Mouse (Mus musculus) ovary, postnatal 14 days (tissue): ENCODE measurements at regions not wholly inside any gene's neighbourhood (a gene's known extent, or its start where the extent isn't known, plus 50 kb on each side); places are given as distances from the start of the nearest gene placed in this dataset.

Experiments used
- DNase-seq: peaks from one replicate; pipeline ENCODE4 v3.0.0; 2022; ENCODE audit warnings: low spot score

DNA sequence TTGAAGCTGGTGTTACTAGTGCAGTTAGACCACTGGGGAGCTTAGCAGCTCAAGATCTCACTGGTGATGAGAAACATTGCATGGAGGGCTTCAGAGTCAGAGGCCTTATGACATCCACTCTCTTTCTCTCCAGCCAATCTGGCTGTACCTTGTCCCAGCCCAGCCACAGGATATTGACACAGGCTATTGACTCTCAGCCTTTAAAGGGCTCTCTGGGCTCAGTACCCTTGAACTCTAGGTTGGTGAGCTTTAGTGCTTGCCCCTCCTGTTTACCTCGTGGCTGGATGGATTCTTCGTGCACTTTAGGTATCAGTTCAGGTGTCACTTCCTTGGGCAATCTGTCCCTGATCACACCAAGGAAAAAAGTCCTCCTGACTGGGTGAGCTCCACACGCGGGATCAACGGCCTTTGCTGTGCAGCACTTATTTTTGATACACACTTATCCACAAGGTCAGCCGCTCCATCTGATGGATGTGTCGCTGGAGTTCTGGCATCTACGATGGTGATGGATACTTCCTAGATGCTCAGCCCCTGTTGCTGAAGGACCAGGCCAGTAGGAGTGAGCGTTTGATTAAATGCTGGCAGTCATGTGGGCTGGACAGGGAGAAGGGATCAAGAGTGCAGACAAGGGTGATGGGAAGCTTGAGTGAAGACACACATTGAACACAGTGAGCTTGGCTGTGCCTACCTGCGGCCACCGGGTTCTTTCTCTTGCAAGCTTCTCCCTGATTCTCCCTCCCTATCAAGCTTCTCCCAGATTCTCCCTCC lies 177.7 kb downstream of the Snx10 start:
- DNase-seq, result no peak

DNA sequence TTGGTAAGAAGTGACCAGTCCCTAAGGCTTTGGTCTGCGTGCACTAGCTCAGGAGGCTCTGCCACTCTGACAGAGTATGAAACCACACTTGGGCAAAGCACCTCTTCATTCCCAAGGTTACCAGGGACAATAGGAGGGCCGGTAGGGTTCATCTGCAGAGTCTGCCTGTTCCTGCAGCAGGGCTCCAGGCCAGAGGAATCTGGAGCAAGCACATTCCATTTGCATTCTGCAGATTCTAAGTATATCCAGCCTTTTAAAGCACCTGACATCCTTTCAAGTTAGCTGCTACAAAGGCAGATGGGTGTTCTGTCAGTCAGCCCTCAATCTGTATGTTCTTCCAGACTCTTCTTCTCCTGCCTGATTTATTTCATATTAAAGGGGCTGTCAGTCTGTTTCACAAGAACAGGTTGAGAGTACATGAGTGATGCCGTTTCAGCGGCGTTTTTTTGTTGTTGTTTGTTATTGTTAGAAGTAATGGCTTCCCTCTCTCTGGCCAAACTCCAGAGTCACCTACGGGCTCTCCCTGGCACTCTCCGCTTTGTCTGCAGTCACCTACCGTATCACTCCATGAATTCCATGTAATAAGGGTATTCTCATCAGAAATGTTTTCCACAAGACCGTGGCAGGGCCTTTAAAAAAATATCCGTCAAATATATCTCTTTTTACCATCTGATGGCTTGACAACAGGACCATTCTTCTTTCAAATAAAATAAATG lies 178.9 kb downstream of the Snx10 start:
- no peak for DNase-seq

DNA sequence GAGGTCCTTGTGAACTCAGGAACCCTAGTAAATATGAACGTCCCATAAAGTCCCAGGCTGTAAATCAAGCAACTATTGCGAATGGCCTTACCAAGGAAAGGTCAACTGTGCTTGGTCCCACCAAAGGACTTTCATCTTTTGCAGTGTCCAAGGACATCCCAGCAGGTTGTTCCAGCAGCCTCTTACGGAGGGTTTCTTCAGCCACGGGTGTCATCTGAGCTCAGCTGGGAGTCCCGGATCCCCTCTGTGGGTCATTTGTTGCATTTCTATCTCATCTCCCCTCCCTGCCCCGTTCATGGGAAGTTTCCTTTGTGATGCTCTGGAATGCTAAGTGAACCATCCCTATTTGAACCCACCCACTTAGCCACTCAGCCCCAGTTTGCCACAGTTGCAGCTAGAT lies 184.3 kb downstream of the Snx10 start:
- DNase-seq, result no peak

DNA sequence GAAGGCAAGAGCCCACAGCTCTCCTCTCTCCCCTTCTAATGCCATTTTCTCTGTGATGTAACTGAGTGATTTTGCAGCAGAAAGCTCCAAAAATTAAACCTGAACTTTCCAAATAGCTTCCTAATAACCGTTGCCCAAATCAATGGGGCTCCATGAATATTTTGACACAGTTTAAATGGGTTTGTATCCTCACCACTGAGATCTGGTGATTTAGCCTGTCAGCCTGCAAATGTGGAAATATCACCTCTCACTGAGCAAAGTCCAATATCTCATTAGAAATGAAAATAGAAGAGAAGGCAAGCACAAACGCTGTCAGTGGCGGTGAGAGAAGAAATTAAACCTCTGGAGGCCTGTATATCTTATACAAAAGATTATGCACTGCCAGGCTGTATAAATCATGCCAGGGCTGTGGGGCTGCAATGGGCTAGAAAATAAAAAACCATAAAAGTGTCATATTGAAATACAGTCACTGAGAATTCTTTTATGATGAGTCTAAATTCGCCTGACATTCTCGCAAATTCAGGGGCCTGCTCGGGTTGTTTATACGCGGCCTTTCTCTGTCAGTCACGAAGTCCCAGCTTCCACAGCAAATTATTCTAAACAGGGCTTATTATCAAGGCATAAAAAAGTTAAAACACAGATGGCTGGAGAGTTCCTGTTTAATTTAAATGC lies 185.1 kb downstream of the Snx10 start:
- no peak for DNase-seq

DNA sequence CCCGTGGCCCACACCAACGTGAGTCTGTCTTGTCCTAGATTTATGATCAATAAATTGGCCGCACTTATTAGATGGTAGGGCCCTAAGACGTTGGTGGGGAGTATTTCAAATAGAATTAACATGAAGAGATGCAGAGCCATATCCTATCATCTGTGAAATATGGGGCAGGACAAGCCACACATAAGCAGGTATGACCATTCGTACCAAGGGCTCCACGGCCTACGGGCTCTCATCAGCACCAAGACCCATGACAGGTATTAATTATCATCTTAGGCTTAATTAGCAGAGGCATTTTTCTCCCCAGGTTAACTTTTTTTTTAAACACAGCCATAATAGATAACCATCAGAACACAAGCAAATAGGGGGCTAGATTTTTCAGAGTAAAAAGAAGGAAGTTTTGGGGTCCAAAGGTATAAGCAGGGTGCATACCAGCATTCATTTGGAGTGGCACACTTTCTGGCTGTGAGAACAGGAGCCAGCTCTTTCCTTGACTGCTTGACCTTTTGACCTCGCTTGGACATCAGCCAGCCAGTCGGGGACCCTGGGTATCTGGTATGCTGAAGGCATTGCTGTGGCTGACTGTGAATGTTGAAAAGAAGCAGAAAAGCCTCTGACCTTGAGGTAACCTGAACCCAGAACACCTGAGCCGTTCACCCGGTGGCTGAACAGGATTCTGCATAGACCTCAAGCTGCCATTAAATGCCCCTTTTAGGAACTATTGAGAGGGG lies 185.8 kb downstream of the Snx10 start:
- DNase-seq, result no peak

DNA sequence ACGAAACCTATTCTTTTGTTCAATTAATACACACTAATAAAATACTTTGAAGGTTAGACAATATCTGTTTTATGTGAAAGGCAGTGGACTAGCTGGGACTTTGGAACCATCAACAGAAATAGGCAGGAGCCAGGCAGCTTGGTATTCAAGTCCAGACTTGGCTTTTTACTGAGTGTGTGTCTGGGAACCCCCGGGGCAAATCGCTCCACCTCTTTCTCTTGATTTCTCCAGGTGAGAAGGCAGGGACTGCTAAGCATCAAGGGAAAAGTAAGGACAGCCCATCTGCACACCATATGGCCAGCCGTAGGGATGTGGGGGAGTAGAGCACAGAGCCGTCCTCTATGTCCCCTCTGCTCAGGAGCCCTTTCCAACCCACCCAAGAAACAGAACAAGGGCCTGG lies 186.5 kb downstream of the Snx10 start:
- no peak for DNase-seq

DNA sequence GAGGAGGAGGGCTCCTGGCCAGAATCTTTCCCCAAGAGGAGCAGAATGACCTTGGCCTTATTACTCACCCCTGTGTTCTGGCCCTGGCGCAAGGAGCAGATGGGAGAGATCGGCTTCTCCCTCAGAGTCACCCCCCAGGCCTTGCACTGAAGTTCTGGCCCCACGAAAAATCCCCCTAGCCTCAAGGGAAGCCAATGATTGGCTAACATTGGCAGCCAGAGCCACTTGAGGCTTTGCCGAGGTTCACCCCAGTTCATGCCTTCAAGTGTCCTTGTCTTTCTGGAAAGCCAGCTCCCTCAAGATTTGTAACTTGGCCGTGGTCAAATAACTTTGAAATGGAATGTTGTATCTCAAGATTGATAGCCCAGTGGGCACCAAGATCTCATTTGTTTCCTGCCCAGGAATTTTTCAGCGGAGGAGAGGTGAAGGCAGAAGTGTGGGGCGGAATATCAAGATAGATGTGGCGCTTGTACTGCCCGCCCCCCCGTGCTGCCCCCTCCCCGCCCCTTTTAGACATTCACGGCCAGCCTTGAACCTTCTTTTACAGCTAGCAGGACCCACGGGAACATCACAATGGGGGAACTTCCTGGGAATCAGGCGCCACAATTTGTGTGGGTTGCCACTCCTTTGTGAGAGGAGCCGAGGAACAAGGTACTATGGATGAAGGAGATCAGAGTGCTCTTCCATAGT lies 187.4 kb downstream of the Snx10 start:
- DNase-seq, result no peak

DNA sequence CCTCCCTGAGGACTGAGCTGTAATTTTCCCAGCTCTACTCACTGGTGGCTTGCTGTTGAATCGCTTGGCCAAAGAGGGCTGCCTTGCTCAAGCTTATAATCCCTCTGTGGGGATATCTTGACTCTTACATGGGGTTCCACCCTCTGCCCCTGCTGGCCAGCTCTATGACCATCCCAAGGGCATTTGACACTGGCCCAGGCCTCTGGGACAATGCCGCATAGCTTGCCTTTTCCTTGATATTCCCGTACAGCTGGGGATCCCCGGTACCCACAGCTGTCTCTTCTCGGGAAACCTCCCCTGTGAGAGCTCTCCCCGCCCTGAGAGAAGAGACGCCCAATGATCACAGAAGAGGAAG lies 187.9 kb downstream of the Snx10 start:
- no peak for DNase-seq

DNA sequence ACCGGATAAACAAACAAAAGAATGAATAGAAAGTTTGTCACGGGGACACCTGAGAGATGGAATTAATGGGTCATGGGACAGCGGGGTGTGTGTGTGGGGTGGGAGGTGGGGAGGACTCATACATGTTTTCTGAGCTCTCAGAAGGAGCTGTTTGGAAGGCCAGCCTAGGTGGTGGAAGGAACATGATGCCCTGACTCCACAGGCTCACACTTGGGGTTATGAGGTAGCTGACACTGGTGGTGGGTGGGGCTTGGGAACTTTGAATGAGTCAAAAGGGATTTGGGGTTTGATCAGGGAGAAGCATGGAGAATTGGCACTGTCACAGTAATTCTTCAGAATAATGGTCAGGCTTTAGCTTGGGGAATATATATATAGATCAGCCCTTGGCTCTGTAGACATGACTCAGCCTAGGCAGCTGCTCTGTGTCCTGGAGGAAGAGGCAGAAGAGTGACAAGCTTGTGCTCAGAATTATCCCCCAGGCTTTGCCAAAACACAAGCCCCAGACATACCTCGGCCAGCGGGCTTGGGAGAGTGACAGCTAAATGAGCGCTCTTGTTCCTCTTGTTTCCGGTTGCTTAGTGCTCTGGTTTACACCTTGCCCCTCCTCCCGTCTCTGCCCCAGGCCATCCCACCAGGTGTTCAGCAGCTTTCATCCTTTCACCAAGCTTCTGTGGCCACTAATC lies 191.6 kb downstream of the Snx10 start:
- no peak for DNase-seq

DNA sequence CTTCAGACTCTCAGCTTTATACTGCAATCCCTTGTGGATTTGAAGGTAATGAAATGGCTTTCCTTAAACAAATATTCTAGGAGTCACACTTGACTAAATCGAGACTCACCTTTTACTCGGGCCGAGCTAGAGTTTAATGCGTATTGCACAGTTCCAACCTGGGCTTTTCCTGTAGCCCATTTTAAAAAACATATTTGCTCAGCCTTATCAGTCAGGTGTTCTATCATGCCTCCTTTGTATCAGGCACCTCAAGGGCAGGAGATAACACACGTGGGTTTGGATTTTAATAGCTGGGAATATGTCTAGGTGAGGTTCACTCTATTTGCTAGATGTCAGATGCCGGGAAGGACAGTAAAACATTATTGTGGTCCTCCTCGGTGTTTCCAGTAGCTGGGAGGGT lies 193.7 kb downstream of the Snx10 start:
- DNase-seq, result no peak

DNA sequence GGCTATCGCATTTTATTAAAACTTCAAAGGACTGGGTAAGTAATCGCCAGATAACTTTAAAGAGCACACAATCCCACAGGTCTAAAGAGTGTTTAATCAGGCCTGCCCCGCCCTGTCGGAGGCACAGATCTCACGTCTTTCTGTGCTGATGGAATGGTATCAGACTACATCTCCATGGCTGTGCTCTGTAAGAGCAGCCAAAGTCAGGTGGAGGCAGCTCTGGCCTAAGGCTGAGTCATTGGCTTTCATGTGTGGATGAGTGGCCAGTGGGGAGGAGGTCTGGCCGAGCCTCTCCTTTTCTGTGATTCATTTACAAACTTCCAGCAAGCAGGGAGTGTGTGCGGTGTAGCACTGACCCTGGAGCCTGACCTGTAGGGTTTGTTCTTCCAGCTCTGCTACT lies 197.0 kb downstream of the Snx10 start:
- no peak for DNase-seq

DNA sequence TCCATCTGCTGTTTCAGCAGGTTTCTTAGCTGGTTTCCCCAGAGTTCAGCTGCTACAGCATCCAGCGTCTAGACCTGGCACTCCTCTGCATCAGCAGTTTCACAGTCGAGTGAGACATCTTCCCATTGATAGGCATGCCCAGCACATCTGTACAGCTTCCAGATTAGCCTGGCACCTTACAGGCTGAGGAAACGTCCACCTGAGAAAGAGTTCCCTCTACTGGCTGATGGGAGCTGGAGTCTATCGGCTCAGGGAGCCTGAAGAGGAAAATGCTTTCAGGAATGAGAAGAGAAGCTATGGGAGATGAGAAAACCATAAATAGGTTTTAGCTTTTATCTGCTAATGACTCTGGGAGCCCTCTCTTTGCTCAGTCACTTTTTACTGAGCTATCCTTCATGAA lies 199.4 kb downstream of the Snx10 start:
- no peak for DNase-seq

DNA sequence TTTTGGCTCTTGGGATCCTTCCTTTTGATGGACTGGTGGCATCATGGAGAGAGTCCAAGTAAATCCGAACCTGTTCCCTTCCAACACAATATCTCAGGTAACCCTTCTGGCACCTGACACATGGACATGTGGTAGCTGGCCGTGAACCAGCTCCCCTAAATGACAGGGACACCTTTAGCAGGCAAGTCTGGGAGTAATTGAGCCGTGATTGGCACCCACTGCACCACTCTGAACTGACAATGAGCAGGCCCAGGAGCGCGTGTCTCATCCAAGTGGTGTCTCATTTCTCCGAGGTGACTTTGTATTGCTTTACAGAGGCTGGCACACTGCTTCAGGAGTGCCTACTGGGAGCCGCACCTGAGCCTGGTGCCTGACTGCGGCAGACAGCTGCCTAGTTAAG lies 203.5 kb downstream of the Snx10 start:
- DNase-seq, result no peak

DNA sequence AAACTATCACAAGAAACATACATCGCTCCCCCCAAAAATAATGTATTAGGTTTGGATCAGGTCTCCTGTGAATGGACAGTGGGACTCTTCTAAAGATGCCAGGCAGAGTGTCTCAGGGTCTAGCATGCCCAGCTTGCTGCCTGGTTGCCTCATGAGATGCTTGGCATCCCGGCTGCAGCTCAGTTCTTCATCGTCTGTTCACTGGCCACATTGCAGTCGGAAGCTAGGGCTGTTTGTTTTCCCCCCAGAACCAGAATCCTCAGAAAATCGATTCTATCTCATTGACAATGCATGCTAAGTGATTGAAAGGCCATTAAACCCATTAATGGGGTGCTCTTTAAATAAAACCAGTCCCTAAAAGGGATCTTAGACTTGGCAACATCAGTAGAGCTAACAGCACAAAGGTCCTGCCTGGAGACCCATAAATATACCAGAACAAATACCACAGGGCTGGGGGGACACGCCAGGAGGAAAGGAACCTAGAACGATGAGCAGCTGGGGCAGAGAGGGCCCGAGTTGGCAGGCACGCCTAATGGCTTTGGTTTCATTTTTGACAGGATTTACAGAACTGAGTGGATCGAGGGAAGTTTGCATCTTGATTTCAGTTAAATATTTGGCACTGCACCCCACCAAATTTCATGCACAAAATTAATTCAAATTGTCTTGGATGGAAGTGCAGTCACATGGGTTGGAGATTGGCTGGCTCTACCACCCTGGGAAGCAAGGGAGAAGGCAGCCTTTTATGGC lies 205.3 kb downstream of the Snx10 start:
- DNase-seq, result no peak

DNA sequence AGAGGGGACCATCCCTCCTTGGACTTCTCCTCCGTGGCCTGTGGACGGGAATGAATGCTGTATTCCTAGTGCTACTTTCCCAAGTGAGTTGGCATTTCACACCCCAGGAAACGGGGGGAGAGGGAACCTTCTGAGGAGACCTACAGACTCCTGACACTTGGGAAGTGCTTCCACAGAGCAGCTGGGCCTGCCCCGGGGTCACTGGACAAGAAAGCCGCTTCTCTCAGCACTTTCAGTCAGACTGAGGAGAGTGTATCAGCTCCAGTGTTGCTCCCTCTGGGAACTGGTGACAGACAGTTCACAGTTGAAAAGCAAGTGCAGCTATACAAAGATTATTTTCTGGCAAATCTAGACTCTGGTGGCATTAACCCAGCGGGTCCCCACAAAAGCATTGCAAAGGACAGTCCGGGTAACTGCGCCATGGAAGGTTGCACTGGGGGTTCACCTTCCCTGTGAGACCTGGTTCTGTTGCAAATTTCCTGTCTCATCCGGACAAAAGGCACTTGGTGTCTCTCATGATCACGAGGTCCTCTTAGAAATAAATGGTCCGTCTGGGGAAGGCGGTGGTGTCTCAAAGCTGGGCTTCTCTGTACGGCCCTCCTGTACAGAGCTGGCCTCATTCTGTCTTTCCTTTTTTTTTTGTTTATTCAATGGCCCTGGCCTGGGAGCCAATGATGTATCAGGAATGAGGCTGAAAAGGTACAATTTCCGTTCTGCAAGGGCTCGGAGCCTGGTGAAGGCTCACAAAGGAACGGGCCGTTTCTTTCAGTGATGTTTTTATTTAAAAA lies 207.1 kb downstream of the Snx10 start:
- DNase-seq, result no peak

DNA sequence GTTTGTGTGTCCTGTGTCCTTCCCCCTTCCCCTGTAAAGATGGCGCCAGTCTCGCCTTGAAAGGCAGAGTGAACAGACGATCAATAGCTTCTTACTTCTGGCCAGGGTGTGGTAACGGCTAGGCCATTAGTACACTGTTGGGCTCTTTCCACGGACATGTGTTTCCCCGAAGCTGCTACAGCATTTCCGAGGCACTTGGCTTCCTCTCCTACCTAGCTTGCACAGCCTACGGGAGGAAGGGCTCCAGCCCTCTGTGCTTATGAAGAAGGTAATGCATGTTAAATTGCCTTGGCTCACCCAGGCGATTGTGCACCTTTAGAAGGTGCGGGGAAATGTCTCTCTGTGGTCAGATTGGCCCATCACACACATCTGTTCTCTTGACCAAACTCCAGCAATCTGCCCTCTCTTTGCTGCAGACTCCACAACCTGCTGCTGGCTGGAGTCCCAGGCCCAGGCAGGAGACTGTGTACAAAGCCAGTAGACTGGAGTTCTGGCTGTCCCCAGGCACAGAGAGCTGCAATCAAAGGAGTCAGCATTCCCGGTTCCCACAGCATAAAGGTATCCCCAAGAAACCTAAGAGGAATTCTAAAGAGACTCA lies 208.7 kb downstream of the Snx10 start:
- DNase-seq, result no peak

DNA sequence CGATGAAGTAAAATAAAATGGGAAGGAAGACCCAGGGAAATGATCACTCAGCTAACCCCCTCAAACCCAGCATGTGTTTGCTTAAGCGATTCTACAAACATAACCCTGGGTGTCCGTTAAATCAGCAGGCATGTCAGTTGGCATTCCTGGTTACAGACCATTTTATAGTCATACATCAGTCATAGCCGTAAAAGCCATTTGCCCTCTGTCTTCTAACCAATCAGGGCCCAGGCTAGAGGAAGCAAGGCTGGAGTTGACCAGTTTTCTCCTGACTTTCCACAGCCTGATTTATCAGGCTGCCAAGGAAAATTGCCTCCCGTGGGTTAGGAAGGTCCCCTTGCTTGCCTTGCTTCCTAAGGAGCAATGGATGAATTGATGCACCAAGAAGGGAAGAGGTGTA lies 212.3 kb downstream of the Snx10 start:
- DNase-seq, result no peak

DNA sequence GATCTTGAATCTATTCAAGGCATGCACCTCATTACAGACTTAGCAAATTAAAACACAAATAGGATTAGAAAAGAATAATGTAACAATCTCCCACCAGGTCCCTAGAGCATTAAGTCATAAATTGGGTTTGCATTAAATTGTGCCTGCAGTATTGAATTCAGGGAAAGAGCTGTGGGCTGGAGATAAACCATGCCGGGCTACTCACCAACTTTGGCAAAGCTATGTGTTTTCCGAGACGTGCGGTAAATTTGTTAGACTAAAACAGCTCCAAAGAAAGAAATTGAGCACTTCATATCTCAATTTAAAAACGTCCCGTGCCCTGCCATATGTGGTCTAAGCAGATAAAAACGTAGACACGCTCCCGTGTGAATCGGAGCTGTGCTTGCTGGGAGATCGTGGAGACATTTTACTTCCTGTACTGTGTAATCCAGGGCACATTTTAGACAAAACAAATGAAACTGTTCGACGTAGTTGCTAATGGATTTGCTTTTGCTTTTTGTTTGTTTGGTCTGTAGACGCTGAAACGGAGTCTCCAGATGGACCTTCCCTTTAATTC lies 219.5 kb downstream of the Snx10 start:
- no peak for DNase-seq

DNA sequence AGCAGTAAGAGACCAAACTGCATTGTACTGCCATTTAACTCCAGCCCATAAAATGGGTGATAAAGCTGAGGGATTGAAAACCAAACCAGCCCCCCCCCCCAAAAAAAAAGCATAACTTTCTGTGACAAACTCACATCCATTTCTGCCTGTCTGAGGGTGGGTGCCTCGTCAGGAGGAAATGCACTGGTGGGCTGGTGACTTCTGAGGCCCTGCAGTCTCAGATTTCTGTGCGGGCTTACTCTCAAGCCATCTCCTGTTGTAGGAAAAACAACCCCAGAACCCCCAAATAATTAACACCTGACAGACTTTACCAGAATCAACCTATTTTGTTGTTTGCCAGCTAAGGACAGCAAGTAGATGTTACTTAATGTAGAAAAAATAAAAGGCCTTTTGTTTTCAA lies 220.9 kb downstream of the Snx10 start:
- no peak for DNase-seq
